Mouse (Mus musculus): ENCODE data around the gene Tbcd.

GRCm38 (mm10) chr11:121442076-121442475 is 9.7 kb upstream of the Tbcd start:
- TF ChIP-seq POLR2A (IDR thresholded peaks at IDR 0.05; ENCODE audit: insufficient read depth, low read depth, low read length): no peak
- TF ChIP-seq CTCF (IDR thresholded peaks at IDR 0.05; ENCODE audit: insufficient read depth, low read depth, low read length): no peak
